Mouse (Mus musculus) embryonic facial prominence, embryonic 12.5 days (tissue): Measurements from ENCODE around the gene Epb41l3. TPM values are rescaled to one million over a fixed set of nuclear protein-coding genes. Genes with fewer than 3 reads are reported as not detected.

Experiments
- ATAC-seq: fragments of 200-750 bp; cut with Nextera tagmentation; 2 replicates; pipeline ENCODE4 v1.8.0; 2017; ENCODE audit not compliant: insufficient number of reproducible peaks, insufficient read depth, low FRiP score, low TSS enrichment
- H3K27ac ChIP-seq: fragments of 300-500 bp; sonication (generic); 2 replicates; pipeline ENCODE4 v1.5.1; 2016; ENCODE audit warnings: mild to moderate bottlenecking
- H3K27me3 ChIP-seq: fragments of 300-500 bp; sonication (generic); 2 replicates; pipeline ENCODE4 v1.6.1; 2016; ENCODE audit warnings: mild to moderate bottlenecking, moderate library complexity
- H3K36me3 ChIP-seq: fragments of 300-500 bp; sonication (generic); 2 replicates; pipeline ENCODE4 v1.6.1; 2016; ENCODE audit warnings: mild to moderate bottlenecking
- H3K4me1 ChIP-seq: fragments of 300-500 bp; sonication (generic); 2 replicates; pipeline ENCODE4 v1.6.1; 2016
- H3K4me2 ChIP-seq: fragments of 300-500 bp; sonication (generic); replicated peaks from 2 replicates; pipeline ENCODE4 v1.6.1; 2016; ENCODE audit warnings: mild to moderate bottlenecking, moderate library complexity
- H3K4me3 ChIP-seq: fragments of 300-500 bp; sonication (generic); 2 replicates; pipeline ENCODE4 v1.5.1; 2016; ENCODE audit warnings: mild to moderate bottlenecking
- H3K9ac ChIP-seq: fragments of 300-500 bp; sonication (generic); 2 replicates; pipeline ENCODE4 v1.6.1; 2016; ENCODE audit warnings: mild to moderate bottlenecking, moderate library complexity
- H3K9me3 ChIP-seq: fragments of 300-500 bp; sonication (generic); 2 replicates; pipeline ENCODE4 v1.6.1; 2016; ENCODE audit warnings: mild to moderate bottlenecking, moderate library complexity
- WGBS: fragments of 180-500 bp; shearing (Covaris S2); methylation state at CpG from one replicate; pipeline ENCODE4 v1.1.7; 2016; 5-methylcytosine and 5-hydroxymethylcytosine counted together
- polyA plus RNA-seq: library from polyadenylated mRNA; unstranded; fragments of >200 nt; fragmentation: Nextera tagmentation; extraction: Ambion mirVana; gene quantifications from 2 replicates; pipeline ENCODE4 v1.2.1, GENCODE M21; 2016

The Epb41l3 gene
- polyA plus RNA-seq, 1 experiment from 2014 or later = 166 TPM

DNA sequence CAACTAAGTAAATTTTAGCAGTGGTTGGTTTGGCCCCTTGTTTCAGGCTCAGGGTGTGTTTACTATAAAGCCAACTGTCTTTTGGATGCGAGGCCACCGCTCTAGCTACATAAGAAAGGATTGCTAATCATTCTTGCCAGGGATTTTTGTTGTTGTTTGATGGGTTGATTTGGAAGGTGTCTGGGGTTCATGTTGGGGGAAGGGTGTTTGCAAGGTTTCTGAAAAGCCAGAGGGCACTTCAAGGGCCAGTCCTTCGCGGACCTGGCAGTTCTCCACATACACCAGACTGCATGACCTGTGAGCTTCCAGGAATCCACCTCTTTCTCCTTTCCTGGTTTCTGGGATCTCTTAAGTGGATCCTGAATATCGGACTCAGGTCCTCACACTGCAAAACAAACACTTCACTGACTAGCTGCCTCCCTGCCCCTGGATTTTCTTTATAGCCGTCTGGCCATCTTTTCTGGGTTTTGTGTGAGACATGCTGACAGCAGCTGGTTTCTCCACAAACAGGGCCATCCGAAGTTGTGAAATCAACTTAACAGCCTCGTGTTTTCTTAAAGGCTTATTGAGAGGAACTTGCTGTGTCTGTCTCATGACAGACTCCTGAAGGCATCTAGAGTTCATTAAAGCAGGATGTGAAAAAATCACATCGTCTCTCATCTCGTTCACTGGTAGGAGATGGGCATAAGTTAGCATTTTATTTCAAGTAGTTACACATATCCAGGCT, 146.6 kb downstream of the Epb41l3 start:
- no peak for ATAC-seq
- 31% methylated on average over 10 of the region's 10 CpGs for WGBS
- Histone ChIP-seq H3K4me2 (no peak overlapping the region), H3K36me3 (peaks cover 13% of the 10 kb centered on the region), H3K27me3 (no peaks in the 10 kb centered on the region), H3K9me3 (no peaks in the 10 kb centered on the region), H3K9ac (no peak overlapping the region), H3K27ac (no peak overlapping the region), H3K4me1 (peaks cover 11% of the 10 kb centered on the region), H3K4me3 (no peak overlapping the region)

DNA sequence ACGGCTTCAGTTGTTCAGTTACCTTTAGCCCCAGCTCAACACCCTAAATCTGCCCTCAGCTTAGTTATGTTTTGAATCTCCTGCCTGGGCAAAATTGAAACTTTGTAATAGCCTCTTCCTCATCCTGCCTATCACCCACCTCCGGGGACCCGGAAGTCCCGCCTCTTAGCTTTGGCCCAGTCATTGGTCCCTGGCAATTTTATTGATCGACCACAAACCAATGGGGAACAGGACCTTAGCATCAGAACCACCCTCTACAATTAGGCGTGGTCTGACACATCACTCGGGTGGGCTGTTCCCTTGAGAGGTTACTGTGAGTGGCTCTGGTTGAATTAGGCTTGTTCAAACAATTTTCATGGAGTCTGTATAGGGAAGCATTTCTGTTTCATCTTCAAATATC, 150.5 kb downstream of the Epb41l3 start:
- Histone ChIP-seq H3K4me2 (no peak overlapping the region), H3K27ac (no peak overlapping the region), H3K4me1 (peaks cover 16% of the 10 kb centered on the region), H3K9ac (no peak overlapping the region), H3K9me3 (no peaks in the 10 kb centered on the region), H3K36me3 (0 out of 2 replicates have a peak, but pooled peaks cover 10% of the 10 kb centered on the region), H3K4me3 (no peak overlapping the region), H3K27me3 (no peaks in the 10 kb centered on the region)
- 82% methylated on average over 7 of the region's 7 CpGs for WGBS
- ATAC-seq = no peak

GRCm38 (mm10) chr17:69227426-69228014, 152.0 kb downstream of the Epb41l3 start:
- Histone ChIP-seq H3K36me3 (0 out of 2 replicates have a peak, but pooled peaks cover 10% of the 10 kb centered on the region), H3K4me2 (no peak overlapping the region), H3K4me1 (peaks cover 16% of the 10 kb centered on the region), H3K27me3 (no peaks in the 10 kb centered on the region), H3K4me3 (no peak overlapping the region), H3K9ac (no peak overlapping the region), H3K27ac (0 out of 2 replicates have a peak overlapping the region, but pooled peaks have one; percentile 31), H3K9me3 (no peaks in the 10 kb centered on the region)
- 0 out of 2 replicates have a peak, but pooled peaks have one; percentile 44 for ATAC-seq
- 42% methylated on average over 9 of the region's 9 CpGs for WGBS

- Histone ChIP-seq H3K36me3 (no peaks in the 10 kb centered on the region), H3K4me1 (peaks cover 16% of the 10 kb centered on the region), H3K9me3 (no peaks in the 10 kb centered on the region), H3K27me3 (no peaks in the 10 kb centered on the region), H3K4me3 (no peak overlapping the region), H3K4me2 (no peak overlapping the region), H3K27ac (no peak overlapping the region), H3K9ac (no peak overlapping the region)
- ATAC-seq = no peak
- WGBS = 61% methylated on average over 5 of the region's 5 CpGs
Observed at GRCm38 (mm10) chr17:69229451-69229850, 154.0 kb downstream of the Epb41l3 start.

GRCm38 (mm10) chr17:69230131-69230621, 154.7 kb downstream of the Epb41l3 start:
- 44% methylated on average over 6 of the region's 6 CpGs for WGBS
- no peak for ATAC-seq

GRCm38 (mm10) chr17:69231360-69231759, 155.9 kb downstream of the Epb41l3 start:
- Histone ChIP-seq H3K4me3 (no peak overlapping the region), H3K9me3 (no peaks in the 10 kb centered on the region), H3K27ac (no peak overlapping the region), H3K27me3 (no peaks in the 10 kb centered on the region), H3K4me2 (no peak overlapping the region), H3K36me3 (no peaks in the 10 kb centered on the region), H3K4me1 (peaks cover 14% of the 10 kb centered on the region), H3K9ac (no peak overlapping the region)
- no peak for ATAC-seq
- WGBS = 87% methylated on average over 5 of the region's 5 CpGs

More at GRCm38 (mm10) chr17:69230131-69230621, 154.7 kb downstream of the Epb41l3 start:
- H3K4me2 ChIP-seq = no peak overlapping the region
- H3K4me3 ChIP-seq = no peak overlapping the region
- peaks cover 16% of the 10 kb centered on the region for H3K4me1 ChIP-seq
- H3K36me3 ChIP-seq = no peaks in the 10 kb centered on the region
- no peak overlapping the region; the same call in 1 of the 2 replicates for H3K27ac ChIP-seq
- H3K9ac ChIP-seq = no peak overlapping the region
- H3K9me3 ChIP-seq = no peaks in the 10 kb centered on the region
- H3K27me3 ChIP-seq = no peaks in the 10 kb centered on the region

GRCm38 (mm10) chr17:69237172-69237571, 161.7 kb downstream of the Epb41l3 start:
- no peaks in the 10 kb centered on the region for H3K27me3 ChIP-seq
- no peak overlapping the region for H3K4me3 ChIP-seq
- H3K9me3 ChIP-seq = no peaks in the 10 kb centered on the region
- no peak overlapping the region for H3K9ac ChIP-seq
- no peak overlapping the region for H3K27ac ChIP-seq
- peak; percentile 36; the same call in 1 of the 2 replicates for ATAC-seq
- peaks cover 13% of the 10 kb centered on the region for H3K36me3 ChIP-seq
- no peaks in the 10 kb centered on the region for H3K4me1 ChIP-seq
- WGBS = 94% methylated on average over 3 of the region's 3 CpGs
- no peak overlapping the region for H3K4me2 ChIP-seq

DNA sequence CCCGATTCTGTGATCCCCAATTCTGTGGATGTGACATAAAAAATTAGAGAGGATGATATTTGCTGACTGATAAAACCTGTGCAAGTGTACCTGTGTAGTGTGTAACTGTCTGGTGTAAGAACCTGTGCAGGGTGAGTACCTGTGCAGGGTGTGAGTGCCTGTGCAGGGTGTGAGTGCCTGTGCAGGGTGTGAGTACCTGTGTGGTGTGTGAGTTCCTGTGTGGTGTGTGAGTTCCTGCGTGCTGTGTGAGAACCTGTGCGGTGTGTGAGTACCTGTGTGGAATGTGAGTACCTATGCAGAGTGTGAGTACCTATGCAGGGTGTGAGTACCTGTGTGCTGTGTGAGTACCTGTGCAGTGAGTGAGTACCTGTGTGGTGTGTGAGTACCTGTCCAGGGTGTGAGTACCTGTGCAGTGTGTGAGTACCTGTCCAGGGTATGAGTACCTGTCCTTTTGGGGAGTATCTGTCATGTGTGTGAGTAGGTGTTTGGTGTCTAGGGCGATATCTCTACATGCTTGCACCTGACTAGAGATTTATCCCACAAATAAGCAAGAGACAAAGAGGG, 163.4 kb downstream of the Epb41l3 start:
- H3K4me3 ChIP-seq = no peak overlapping the region
- peak; percentile 76 for ATAC-seq
- H3K9me3 ChIP-seq = no peaks in the 10 kb centered on the region
- H3K27me3 ChIP-seq = no peaks in the 10 kb centered on the region
- no peak overlapping the region for H3K4me2 ChIP-seq
- no peak overlapping the region for H3K9ac ChIP-seq
- peaks cover 16% of the 10 kb centered on the region for H3K36me3 ChIP-seq
- no peaks in the 10 kb centered on the region for H3K4me1 ChIP-seq
- WGBS = 91% methylated on average over 4 of the region's 4 CpGs
- H3K27ac ChIP-seq = no peak overlapping the region

DNA sequence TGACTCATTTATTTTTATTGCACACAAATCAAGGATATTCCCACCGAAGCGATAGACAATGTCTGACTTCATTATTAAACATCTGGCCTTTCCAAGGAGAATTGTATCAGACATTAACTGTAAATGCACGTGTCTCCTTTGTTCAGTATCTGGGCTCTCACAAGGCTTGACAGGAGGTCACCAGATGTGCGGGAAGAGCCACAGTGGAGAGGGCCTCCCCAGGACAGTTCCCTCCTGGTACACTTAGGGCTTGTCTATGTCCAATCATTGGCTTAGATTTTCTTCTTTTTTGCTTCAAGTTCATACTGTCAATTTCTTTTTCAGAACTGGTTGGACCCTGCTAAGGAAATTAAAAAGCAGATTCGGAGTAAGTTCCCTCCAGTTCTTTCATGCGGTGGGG, 163.9 kb downstream of the Epb41l3 start:
- Histone ChIP-seq H3K4me2 (no peak overlapping the region), H3K9ac (no peak overlapping the region), H3K9me3 (no peaks in the 10 kb centered on the region), H3K27ac (no peak overlapping the region), H3K4me3 (no peak overlapping the region), H3K4me1 (no peaks in the 10 kb centered on the region), H3K27me3 (no peaks in the 10 kb centered on the region), H3K36me3 (peaks cover 21% of the 10 kb centered on the region)
- no peak for ATAC-seq
- 70% methylated on average over 6 of the region's 6 CpGs for WGBS

- Histone ChIP-seq H3K4me2 (no peak overlapping the region), H3K4me3 (no peak overlapping the region), H3K9me3 (no peaks in the 10 kb centered on the region), H3K27me3 (no peaks in the 10 kb centered on the region), H3K36me3 (peaks cover 31% of the 10 kb centered on the region), H3K4me1 (peaks cover 13% of the 10 kb centered on the region), H3K9ac (no peak overlapping the region), H3K27ac (no peak overlapping the region)
- 29% methylated on average over 9 of the region's 9 CpGs for WGBS
- no peak for ATAC-seq
Observed at GRCm38 (mm10) chr17:69255834-69256233, 180.4 kb downstream of the Epb41l3 start.

DNA sequence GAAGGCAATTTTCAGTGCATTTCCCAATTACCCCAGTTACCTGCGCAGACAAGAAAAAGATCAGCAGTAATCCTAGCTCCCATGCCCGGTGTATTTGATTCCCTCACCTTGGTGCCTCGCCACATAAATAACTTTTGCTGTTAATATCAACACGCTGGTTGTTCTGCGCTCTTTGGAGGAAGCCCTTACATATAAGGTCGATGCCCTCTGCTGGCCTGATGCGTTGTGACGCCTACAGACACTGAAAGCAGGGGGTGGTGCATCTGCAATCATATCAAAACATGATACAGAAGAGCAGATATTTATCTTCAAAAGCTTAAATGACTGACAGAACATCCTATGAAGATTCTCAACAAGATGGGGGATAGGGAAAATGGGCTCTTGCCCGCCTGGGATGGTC, 181.0 kb downstream of the Epb41l3 start:
- Histone ChIP-seq H3K27ac (no peak overlapping the region), H3K36me3 (peaks cover 32% of the 10 kb centered on the region), H3K4me1 (peaks cover 13% of the 10 kb centered on the region), H3K9ac (no peak overlapping the region), H3K9me3 (no peaks in the 10 kb centered on the region), H3K4me3 (no peak overlapping the region), H3K27me3 (no peaks in the 10 kb centered on the region), H3K4me2 (no peak overlapping the region)
- ATAC-seq = no peak
- 48% methylated on average over 9 of the region's 9 CpGs for WGBS
